Mouse (Mus musculus): ENCODE results near the gene Zkscan16.

Zkscan16 gene

DNA sequence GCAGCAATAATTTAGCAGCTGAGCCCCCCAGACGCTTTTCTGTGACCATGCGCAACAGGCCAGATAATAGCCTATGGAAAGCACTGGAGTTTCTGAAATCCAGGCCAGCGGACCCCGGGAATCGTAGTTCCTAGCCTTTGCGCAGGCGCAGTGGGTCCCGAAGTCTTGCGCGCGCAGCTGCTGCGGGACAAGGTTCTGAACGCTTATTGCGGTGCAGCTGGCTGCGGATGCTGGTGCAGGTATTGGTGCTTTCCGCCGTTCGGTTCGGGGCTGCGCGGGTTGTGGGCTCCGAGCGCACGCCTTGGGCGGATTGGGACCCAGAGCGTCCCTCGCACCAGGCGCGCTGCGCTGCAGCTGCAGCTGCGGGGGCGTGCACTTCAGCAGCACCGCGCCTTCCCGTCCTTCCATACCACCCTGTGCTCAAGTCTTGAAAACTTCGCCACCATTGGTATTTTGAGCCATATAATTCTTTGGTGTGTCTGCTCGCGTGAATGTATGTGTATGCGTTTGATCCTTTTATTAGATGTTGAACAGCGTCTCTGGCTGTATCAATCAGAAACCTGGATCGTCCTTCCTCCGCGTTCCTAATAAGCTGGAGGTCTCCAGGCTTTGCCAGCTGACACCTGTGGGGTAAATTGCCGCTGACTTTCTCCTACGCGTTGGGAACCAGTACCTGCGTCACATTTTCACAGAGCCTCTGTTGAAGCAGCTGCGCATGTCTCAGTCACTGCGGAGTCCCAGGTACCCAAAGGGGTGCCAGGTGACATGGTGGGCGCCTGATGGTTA lies at the start of gene Zkscan16:
Gene Zkscan16 (plus strand): TSS at position 209 of the 786 bp plus-strand sequence.
- peak; percentile 80 for DNase-seq (ENCODE audit: low spot score)

DNA sequence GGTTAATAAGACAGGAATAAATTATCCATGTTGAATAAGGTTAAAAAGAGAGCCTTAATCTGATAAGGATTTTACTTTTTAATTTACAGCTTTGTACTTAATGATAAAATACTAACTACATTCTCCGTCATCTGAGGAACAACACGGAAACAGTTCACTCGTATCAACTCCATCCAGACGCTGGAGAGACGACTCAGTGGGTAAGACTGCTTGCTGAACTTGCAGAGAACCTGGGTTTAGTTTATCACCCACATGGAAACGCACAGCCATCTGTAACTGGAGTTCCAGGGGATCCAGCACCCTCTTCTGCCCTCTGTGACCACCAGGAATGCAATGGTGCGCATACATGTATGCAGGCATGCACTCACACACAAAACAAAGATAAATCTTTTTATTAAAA lies 49.0 kb upstream of the Zkscan16 start:
- DNase-seq (ENCODE audit: low spot score) = no peak

DNA sequence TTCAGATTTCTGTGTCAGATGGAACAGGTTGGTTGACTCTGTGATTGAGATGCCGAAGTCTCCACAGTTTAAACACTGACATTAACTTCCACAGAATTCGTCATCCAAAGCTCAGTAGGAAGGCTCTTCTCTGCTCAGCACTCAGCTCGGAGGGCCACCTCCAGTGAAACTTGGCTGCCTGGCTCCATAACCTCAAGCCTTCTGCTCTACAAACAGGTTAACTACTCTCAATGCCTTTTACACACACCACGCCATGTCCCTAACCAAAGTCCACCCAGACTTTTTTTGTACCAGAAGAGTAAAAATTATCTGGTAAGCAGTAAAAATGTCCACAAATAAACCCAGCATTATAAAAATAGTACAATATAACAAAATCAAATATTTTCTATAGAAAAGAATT lies 46.0 kb upstream of the Zkscan16 start:
- DNase-seq (ENCODE audit: low spot score) = no peak

GRCm38 (mm10) chr4:58898318-58898717 lies 45.1 kb upstream of the Zkscan16 start:
- no peak for DNase-seq (ENCODE audit: low spot score)

DNA sequence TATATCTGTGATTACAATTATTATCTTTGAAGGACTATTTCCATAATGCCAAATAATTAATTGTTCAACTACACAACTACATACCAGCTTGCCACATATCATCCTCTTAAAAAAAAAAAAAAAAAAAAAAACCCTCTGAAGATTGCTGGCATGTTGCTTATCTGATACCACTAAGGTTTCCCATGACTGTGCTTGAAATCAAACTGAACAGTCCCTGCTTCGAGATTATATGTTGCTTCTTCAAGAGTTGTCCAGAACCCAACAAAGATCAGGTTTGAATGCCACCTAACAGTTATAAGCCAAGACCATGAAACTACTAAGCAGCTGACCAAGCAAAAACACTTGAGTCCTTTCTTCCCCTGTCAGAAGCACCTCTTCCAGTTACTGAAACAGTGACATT lies 36.0 kb upstream of the Zkscan16 start:
- no peak for DNase-seq (ENCODE audit: low spot score)

- no peak for DNase-seq (ENCODE audit: low spot score)
These were observed 33.0 kb upstream of the Zkscan16 start for GRCm38 (mm10) chr4:58910175-58911068.

- DNase-seq (ENCODE audit: low spot score) = peak; percentile 73
These were observed 32.2 kb upstream of the Zkscan16 start for GRCm38 (mm10) chr4:58911069-58911830.

GRCm38 (mm10) chr4:58911831-58912628 lies 31.4 kb upstream of the Zkscan16 start:
- peak; percentile 86 for DNase-seq (ENCODE audit: low spot score)

DNA sequence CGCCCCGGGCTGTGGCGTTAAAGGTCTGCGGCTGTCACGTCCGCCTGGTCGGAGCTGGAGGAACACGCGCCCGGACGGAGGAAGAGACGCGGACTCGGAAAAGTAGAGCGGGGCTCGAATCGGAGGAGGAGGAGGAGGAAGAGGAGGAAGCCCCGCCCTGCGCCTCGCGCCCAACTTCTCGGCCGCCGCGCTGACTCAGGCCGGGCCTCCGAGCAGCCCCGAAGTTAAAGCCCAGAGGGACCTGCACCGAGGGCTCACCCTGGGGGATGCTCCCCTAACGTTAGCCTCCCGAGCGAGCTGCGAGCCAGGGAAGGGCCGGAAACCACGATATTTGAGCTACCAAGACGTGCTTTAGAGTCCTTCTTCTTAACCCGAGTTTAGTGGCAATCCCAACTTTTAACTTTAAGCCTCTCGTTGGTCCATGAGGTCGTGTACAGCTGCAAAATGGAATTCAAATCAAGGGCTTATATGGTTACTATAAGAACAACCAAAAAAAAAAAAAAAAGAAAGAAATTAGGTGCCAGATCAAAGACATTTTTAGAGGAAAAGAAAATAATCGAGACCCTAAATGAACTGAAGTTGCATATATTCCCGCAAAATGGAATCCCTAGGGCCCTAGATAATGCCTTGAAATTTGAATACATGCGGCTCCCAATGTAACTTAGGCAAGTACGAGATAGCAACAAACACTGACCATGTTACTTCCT lies 30.6 kb upstream of the Zkscan16 start, which contains the start of gene Ecpas:
Gene Ecpas (minus strand): TSS at position 121 of the 707 bp plus-strand sequence.
- DNase-seq (ENCODE audit: low spot score) = no peak

DNA sequence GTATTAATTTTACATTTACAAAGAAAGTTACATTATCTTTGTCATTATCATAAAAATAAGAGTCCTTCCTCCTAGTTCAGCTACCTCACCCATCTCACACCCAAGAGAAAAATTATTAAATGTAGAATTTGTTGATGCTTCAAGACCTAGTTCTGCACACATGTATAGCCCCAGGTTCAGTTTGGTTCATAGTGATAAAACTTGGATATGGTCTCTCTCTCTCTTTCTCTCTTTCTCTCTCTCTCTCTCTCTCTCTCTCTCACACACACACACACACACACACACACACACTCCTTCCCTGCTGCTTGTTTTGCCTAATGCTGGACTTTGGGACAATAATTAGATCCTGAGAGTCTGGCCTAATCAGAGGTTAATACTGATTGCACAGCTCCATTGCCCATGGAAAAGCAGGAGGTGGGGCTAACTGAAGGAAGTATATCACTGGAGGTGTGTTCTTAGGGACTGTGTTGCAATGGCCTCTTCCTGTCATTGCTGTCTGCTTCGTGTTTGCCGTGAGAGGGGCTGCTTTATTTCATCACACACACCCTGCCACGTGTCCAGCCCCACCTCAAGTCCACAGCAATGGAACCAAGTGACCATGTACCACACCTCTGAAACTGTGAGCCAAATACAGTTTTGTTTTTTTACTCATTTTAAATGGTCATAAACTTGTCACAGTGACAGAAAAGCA lies 29.9 kb upstream of the Zkscan16 start:
- peak; percentile 11 for DNase-seq (ENCODE audit: low spot score)

GRCm38 (mm10) chr4:58915081-58915826 lies 28.2 kb upstream of the Zkscan16 start:
- no peak for DNase-seq (ENCODE audit: low spot score)

- DNase-seq (ENCODE audit: low spot score) = no peak
These were observed 19.5 kb upstream of the Zkscan16 start for GRCm38 (mm10) chr4:58923933-58924332.

- DNase-seq (ENCODE audit: low spot score) = no peak
These were observed 17.8 kb upstream of the Zkscan16 start for GRCm38 (mm10) chr4:58925664-58926063.

- no peak for DNase-seq (ENCODE audit: low spot score)
These were observed 17.3 kb upstream of the Zkscan16 start for GRCm38 (mm10) chr4:58926120-58926519.

DNA sequence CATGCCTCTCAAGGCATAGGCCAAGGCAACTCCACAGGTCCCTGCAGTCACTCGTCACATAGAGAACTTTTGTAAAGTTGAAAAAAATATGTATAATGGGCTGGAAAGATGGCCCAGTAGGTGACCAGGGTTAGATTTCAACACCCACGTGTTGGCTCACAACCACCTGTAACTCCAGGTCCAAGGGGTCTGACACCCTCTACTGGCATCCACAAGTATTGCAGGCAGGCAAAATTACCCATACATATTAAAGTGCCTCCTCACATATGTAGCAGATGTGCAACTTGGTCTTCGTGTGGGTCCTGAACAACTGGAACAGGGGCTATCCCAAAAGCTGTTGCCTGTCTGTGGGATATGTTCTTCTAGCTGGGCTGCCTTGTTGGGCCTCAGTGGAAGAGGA lies 15.8 kb upstream of the Zkscan16 start:
- no peak for DNase-seq (ENCODE audit: low spot score)

DNA sequence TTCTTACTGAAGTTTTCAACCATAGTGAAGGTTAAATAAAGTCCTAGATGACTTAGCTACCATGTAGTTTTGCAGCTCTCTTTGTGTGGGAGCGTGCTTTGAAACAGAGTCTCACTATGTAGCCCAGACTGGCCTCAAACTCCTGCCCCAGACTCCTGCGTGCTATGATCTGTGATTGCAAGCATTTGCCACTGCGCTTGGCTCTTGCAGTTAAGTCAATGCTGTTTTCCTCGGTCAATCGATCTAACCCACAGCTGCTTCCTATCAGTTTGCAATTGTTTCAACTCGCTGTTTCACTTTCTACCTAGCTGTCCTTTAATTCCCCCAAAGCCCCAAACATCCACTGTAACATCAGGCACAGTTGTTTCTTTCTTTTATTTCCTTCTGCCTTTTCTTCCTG lies 10.9 kb upstream of the Zkscan16 start:
- no peak for DNase-seq (ENCODE audit: low spot score)

DNA sequence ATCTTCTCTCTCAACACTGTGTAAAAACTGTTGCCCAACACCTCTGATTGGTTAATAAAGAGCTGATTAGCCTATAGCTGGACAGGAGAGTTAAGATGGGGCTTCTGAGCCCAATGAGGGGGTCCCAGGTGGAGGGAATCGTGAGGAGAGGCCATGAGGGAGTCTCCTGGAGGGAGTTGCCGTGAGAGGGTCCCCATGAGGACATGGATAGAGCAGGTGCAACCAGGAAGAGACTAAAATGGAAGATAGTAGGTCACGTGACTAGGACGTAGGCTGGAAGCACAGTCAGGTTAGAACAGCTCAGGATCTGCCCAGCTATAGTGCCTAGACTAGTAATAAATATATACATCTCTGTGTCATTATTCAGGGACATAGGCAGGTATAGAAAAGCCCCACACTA lies 9.1 kb upstream of the Zkscan16 start:
- no peak for DNase-seq (ENCODE audit: low spot score)

DNA sequence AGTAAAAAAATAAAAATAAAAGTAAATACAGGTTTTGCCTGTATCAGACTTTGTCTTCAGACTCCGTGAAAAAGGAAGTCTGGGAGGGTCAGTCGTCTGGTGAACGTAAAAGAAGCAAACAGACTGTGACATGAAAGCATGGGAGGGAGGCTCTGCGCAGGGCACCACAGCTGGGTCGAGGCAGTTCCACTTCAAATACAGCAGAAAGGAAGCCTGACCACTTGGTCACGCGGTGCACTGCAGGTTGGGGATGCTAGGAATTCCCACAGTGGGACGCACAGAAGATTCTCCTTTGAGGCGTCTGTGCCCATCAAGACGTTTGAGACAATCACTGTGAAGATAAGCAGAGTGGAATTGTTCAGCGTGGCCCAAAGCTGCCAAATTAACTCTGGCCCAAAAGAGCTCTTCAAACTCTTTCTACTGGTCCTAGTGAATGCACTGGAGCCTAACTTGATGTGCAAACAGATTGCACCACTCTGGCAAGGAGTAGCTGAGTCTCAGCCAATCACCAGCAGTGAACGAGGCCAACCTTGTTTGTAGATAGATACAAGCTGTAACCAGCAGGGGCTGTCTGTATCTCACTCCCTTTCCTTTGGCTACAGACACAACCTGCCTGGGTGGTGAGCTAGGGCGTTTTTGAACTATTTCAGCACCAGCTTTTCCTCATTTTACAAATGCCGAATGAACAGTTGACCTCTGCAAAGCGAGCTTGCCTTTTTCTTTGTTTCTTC lies 8.5 kb upstream of the Zkscan16 start:
- DNase-seq (ENCODE audit: low spot score) = peak; percentile 51

GRCm38 (mm10) chr4:58935846-58936245 lies 7.6 kb upstream of the Zkscan16 start:
- DNase-seq (ENCODE audit: low spot score) = no peak
